Mouse (Mus musculus) adrenal gland, postnatal 14 days (tissue): ENCODE results near the gene Col6a3. TPM values are rescaled to one million over a fixed set of nuclear protein-coding genes. Genes with fewer than 3 reads are reported as not detected.

Experiments used
- DNase-seq: peaks from one replicate; pipeline ENCODE4 v3.0.0; 2021; ENCODE audit warnings: mixed read lengths
- total RNA-seq: library from RNA; stranded (reverse); gene quantifications from 2 replicates; pipeline ENCODE4 v1.2.3, GENCODE M21; 2021

Gene Col6a3
- total RNA-seq, 1 experiment from 2014 or later, result 70.2 TPM

DNA sequence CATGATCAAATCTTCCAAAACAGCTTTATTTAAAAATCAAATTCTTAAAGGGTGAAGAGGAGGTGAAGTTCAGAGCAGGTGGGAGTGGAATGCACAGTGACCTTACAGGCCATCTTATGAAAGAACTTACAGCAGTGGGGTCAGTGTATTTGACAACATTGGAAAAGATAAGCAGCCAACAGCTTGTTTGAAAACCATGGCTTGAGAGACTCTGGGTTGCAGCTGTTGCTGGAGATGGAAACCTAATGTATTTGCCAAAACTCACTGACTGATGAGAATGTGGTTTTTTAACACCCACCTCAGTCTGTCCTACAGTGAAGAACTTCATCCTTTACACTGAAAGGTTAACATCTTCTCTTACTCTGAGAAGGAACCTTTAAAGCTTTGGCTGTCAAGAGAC, 120.4 kb downstream of the Col6a3 start:
- DNase-seq, result no peak

DNA sequence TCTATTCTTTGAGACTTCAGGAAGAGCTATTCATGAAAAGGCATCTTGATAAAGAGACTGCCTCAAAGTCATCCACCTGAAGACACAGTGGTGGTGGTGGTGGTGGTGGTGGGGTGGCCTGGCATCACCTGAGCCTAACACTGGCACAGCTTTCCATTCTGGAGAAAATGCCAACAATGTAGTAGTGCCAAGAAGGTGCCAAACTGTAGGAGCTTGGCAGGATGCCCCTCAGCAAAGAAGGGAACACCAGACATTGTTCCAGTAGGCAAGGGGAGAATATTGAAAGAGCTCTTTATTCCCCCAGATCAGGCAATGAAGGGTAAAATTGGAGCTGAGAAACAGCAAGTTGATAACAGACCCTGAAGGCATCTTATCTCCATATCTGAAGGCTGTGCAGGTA, 121.8 kb downstream of the Col6a3 start:
- DNase-seq, result no peak

DNA sequence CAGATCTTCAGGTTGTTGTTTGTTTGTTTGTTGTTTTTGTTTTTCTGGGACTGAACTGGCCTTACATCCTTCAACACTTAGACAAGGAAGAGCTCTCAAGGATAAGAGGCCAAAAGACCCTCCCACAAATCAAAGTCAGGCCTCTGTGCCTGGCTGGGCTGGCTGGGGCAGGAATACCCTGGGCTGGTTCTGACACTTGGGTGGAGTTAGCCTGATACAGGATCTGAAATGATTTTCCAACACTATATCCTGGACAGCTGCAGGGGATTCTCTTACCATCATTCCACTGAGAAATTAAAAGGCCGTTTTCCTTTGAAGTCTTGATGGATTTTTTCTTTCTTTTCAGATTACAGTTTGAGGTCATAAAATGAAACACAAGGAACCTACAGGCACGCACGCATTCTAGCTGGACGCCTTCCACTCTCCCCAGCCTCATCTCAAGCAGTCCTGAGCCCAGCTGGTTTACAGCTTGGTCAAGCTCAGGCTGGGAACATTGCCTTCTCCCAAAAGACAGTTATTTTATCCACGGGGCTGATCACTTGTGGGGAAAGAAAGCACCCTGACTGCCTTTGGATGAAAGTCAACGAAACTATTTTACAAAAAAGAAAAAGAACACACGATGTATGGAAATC, 123.0 kb downstream of the Col6a3 start:
- no peak for DNase-seq

DNA sequence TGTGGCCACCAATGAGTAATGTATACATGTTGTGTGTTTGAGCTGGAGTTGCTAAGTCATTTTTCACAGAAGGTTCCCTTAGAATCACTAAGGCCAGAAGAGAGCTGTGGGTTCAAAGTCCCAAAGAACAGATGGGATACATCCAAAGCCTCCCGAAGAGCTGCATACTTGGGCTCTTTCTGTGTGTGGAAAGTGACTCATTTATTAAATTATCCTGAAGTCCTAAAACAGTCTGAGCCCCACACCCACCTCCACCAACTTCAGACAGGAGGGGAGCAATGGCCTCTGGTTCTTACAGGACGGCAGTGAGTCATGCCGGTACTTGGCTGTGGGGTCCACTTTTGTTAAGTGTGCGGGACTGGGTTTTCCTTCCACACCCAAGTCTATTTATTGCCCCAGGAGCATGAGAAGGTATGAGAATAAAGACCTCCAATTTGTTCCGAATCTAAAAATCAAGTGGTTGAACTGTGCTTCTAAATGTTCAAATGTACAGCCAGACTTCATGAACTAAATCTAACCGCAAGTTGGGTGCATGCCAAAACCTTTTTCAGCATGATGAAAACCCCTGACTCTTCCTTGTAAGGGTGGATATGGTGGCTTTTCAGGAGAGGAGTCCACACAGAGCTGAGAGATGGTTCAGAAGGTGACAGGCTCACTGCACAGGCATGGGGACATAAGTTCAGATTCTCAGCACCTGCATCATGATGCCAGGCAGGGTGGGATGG, 124.8 kb downstream of the Col6a3 start:
- DNase-seq, result no peak

DNA sequence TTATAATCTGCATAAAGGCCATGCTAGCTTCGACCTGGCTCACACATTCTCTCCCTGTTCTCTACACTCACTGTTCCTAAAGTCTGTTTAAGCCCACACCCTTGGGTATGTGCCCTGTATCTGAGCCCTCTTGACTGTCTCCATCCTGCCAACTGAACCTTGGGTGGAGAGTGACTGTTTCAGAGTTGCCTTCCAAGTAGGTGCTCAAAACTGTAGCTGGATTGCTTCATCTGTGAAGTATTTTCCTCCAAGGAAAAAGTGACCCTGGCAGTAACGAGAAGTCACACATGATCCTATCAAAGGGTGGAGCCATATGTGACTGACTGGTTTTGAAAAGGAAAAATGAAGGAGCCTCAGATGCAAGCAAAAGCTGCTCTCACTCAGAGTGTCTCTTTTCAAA, 127.5 kb downstream of the Col6a3 start:
- no peak for DNase-seq

Other genes with a start within 250 kb of the Col6a3 start
- 66.4 and 72.3 TPM in 2 replicates for gene Cops8, start 241.0 kb downstream of the Col6a3 start, total RNA-seq
- 1.6 and 1.8 TPM in 2 replicates for gene Mlph, start 71.1 kb upstream of the Col6a3 start, total RNA-seq
- not detected in 2 replicates for gene Prlh, start 109.1 kb upstream of the Col6a3 start, total RNA-seq
- gene Rab17, start 125.7 kb upstream of the Col6a3 start, total RNA-seq, result 0.64 and 2.7 TPM in 2 replicates
- gene Lrrfip1, start 154.8 kb upstream of the Col6a3 start, total RNA-seq, result 49.4 and 61.1 TPM in 2 replicates